Mouse (Mus musculus) heart, adult 2 months (tissue): ENCODE measurements around the gene Btbd2. TPM values are rescaled to one million over a fixed set of nuclear protein-coding genes. Genes with fewer than 3 reads are reported as not detected.
A peak's percentile ranks its signal among the peaks of the same experiment; 100 is the strongest.

Experiments
- DNase-seq, 2 experiments: peaks; one replicate each; pipeline ENCODE4 v3.0.0; 2021
- H3K27ac ChIP-seq: fragments of 200-600 bp; 2 replicates; pipeline ENCODE4 v1.8.1; 2022
- H3K27me3 ChIP-seq: fragments of 200-500 bp; 2 replicates; pipeline ENCODE4 v1.6.1; 2012; ENCODE audit warnings: mild to moderate bottlenecking, low read length, inconsistent platforms, mixed read lengths; ENCODE audit not compliant: control insufficient read depth, insufficient read depth
- H3K36me3 ChIP-seq: fragments of 200-500 bp; 2 replicates; pipeline ENCODE4 v1.6.1; 2012; ENCODE audit warnings: low read length, inconsistent platforms; ENCODE audit not compliant: control insufficient read depth, insufficient read depth
- H3K4me1 ChIP-seq: fragments of 200-500 bp; 2 replicates; pipeline ENCODE4 v1.6.1; 2011; ENCODE audit warnings: low read length; ENCODE audit not compliant: control insufficient read depth, insufficient read depth
- H3K4me3 ChIP-seq: fragments of 200-600 bp; 2 replicates; pipeline ENCODE4 v1.8.1; 2022
- H3K79me2 ChIP-seq: fragments of 200-500 bp; replicated peaks from 2 replicates; pipeline ENCODE4 v1.6.1; 2012; ENCODE audit warnings: mild to moderate bottlenecking, inconsistent platforms, low read length, moderate library complexity, mixed read lengths; ENCODE audit not compliant: control insufficient read depth, insufficient read depth
- H3K9ac ChIP-seq: fragments of 200-500 bp; 2 replicates; pipeline ENCODE4 v1.6.1; 2012; ENCODE audit warnings: low read depth, mild to moderate bottlenecking, control low read depth, inconsistent platforms, low read length, mixed read lengths
- CTCF ChIP-seq: fragments of 200-600 bp; IDR thresholded peaks from 2 replicates; pipeline ENCODE4 v1.8.1; 2022; ENCODE audit warnings: antibody characterized with exemption, mild to moderate bottlenecking, moderate library complexity
- EP300 ChIP-seq: fragments of 200-500 bp; IDR thresholded peaks from 2 replicates; pipeline ENCODE4 v1.6.1; 2011; ENCODE audit warnings: low read depth, low read length, control low read depth; ENCODE audit not compliant: insufficient read depth
- POLR2A ChIP-seq: fragments of 200-500 bp; IDR thresholded peaks from 2 replicates; pipeline ENCODE4 v1.6.1; 2011; ENCODE audit warnings: mild to moderate bottlenecking, low read depth, low read length, control low read depth; ENCODE audit not compliant: insufficient read depth
- WGBS: fragments of 180-500 bp; shearing (Covaris S2); methylation state at CpG from one replicate; pipeline ENCODE4 v1.1.7; 2018; 5-methylcytosine and 5-hydroxymethylcytosine counted together
- intact Hi-C: fragments of 180-260 bp; cut with DNase I; formaldehyde crosslinking; loops from one replicate; pipeline ENCODE4 v1.15.1; 2025
- polyA plus RNA-seq: library from polyadenylated mRNA; depleted of rRNA; stranded (reverse); fragments of >200 nt; gene quantifications from 2 replicates; pipeline ENCODE4 v1.2.3, GENCODE M21; 2012
- total RNA-seq, 2 experiments: library from RNA; stranded (reverse); gene quantifications; 2 replicates each; pipeline ENCODE4 v1.2.3; 2021

The Btbd2 gene
- total and polyA plus RNA-seq, 3 experiments, result 43.7 to 60.1 (median 44.2) TPM

- peak in 1 of 2 experiments; percentile 44 for DNase-seq
- Histone ChIP-seq H3K4me1 (peaks cover 31% of the 10 kb centered on the region), H3K9ac (peak overlapping the region; percentile 13; the same call in 1 of the 2 replicates), H3K4me3 (no peak overlapping the region), H3K27ac (peak overlapping the region; percentile 99), H3K79me2 (peaks cover 1% of the 10 kb centered on the region), H3K36me3 (peaks cover 5% of the 10 kb centered on the region; the same call in 1 of the 2 replicates), H3K27me3 (no peaks in the 10 kb centered on the region)
- intact Hi-C loops, result no loop called here
- 25% methylated on average over 9 of the region's 10 CpGs for WGBS
- TF ChIP-seq EP300 (0 out of 2 replicates have a peak, but pooled peaks have one; percentile 15), CTCF (no peak), POLR2A (no peak)
Observed at GRCm38 (mm10) chr10:80678601-80679377, 21.9 kb upstream of the Btbd2 start.

GRCm38 (mm10) chr10:80677942-80678436 is 21.1 kb upstream of the Btbd2 start, which contains the start of gene Mknk2:
Mknk2 (minus strand) TSS chr10:80678112.
- H3K27me3 ChIP-seq, result no peaks in the 10 kb centered on the region
- H3K27ac ChIP-seq, result peak within 1 kb of the TSS; percentile 99
- under 1% methylated on average over 8 of the region's 8 CpGs for WGBS
- peak within 1 kb of the TSS; percentile 79 for H3K9ac ChIP-seq
- H3K4me1 ChIP-seq, result peaks cover 37% of the 10 kb centered on the region
- H3K4me3 ChIP-seq, result peak within 1 kb of the TSS; percentile 60
- DNase-seq, result peak; percentile 91 to 96
- intact Hi-C loops, result no loop called here
- H3K36me3 ChIP-seq, result peaks cover 8% of the 10 kb centered on the region
- peaks cover 3% of the 10 kb centered on the region for H3K79me2 ChIP-seq
- TF ChIP-seq CTCF (0 out of 2 replicates have a peak, but pooled peaks have one; percentile 9), EP300 (peak; percentile 95), POLR2A (peak; percentile 68)

GRCm38 (mm10) chr10:80677128-80677875 is 20.4 kb upstream of the Btbd2 start:
- Histone ChIP-seq H3K9ac (peak overlapping the region; percentile 79), H3K27me3 (no peaks in the 10 kb centered on the region), H3K27ac (peak overlapping the region; percentile 99), H3K4me1 (peaks cover 44% of the 10 kb centered on the region), H3K4me3 (peak overlapping the region; percentile 60), H3K36me3 (peaks cover 15% of the 10 kb centered on the region), H3K79me2 (peaks cover 5% of the 10 kb centered on the region)
- DNase-seq, result no peak
- WGBS, result 10% methylated on average over 9 of the region's 9 CpGs
- intact Hi-C loops, result no loop called here
- TF ChIP-seq CTCF (no peak), EP300 (no peak), POLR2A (no peak)

- intact Hi-C loops, result no loop called here
- TF ChIP-seq EP300 (peak; percentile 53; the same call in 1 of the 2 replicates), POLR2A (peak; percentile 100), CTCF (no peak)
Observed at GRCm38 (mm10) chr10:80676198-80676928, 19.5 kb upstream of the Btbd2 start.

GRCm38 (mm10) chr10:80675405-80676197 is 18.7 kb upstream of the Btbd2 start:
- Histone ChIP-seq H3K9ac (peak overlapping the region; percentile 99), H3K36me3 (peaks cover 24% of the 10 kb centered on the region), H3K79me2 (peaks cover 6% of the 10 kb centered on the region), H3K27me3 (no peaks in the 10 kb centered on the region), H3K4me1 (peaks cover 59% of the 10 kb centered on the region), H3K4me3 (peak overlapping the region; percentile 97), H3K27ac (peak overlapping the region; percentile 97)
- intact Hi-C loops, result loop anchor here (2.0 kb wide), 1 partner anchor 17 kb away; no protein-coding TSS in a partner anchor
- no peak for DNase-seq
- under 1% methylated on average over 54 of the region's 54 CpGs for WGBS
- TF ChIP-seq CTCF (no peak), EP300 (no peak), POLR2A (no peak)

More at GRCm38 (mm10) chr10:80676198-80676928, 19.5 kb upstream of the Btbd2 start:
- WGBS, result under 1% methylated on average over 78 of the region's 78 CpGs
- no peaks in the 10 kb centered on the region for H3K27me3 ChIP-seq
- H3K9ac ChIP-seq, result peak overlapping the region; percentile 99
- peaks cover 19% of the 10 kb centered on the region for H3K36me3 ChIP-seq
- peak overlapping the region; percentile 99 for H3K27ac ChIP-seq
- H3K79me2 ChIP-seq, result peaks cover 6% of the 10 kb centered on the region
- peak overlapping the region; percentile 97 for H3K4me3 ChIP-seq
- DNase-seq, result peak; percentile 99 to 100
- H3K4me1 ChIP-seq, result peaks cover 53% of the 10 kb centered on the region
